15 mouse cellular contexts compared by ENCODE assay signal in the genomic region with DNA sequence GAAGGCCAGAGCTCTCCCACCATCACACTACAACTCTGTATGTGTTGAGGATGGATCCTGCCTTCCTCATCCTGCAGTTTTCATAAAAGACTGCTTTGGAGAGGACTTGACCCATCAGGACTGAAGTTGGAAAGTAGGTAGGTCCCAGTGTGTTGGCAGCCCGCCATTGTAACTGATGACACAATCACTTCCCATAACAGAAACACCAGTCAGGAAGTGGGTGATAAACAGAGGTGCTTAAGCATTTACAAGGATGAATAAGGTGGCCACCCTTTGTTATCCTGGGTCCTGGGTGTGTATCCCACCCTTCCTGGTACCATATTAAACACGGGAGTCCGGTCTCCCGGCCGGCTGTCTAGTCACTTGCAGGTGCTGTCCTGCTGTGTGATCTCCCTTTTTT.
DNase-seq lines count a peak whose midpoint lies in the region; ATAC-seq and TF ChIP-seq lines count a peak whose summit lies in the region.
"Had no signal": no experiment of that assay in that cellular context is flagged by ENCODE, and none has a peak within 500 bp of the region (broad histone marks: within the 10 kb centered on the region; RNA-seq: fewer than 3 reads in every experiment).

No protein-coding gene starts in this region.

- no peaks in the 10 kb centered on the region for H3K27me3 ChIP-seq in liver, embryonic 16.5 days (ENCODE audit: control insufficient read depth, insufficient read depth, low read depth, low read length)
- no peaks in the 10 kb centered on the region for H3K27me3 ChIP-seq in lung, embryonic 14.5 days (ENCODE audit: insufficient read depth, low read length)
- H3K27me3 ChIP-seq in hindbrain, embryonic 10.5 days (ENCODE audit: insufficient read depth, poor library complexity, severe bottlenecking) = no peaks in the 10 kb centered on the region
- H3K27me3 ChIP-seq in midbrain, postnatal 0 days (ENCODE audit: insufficient read depth, low read length) = no peaks in the 10 kb centered on the region

- no peak for TF ChIP-seq CTCF in lung, embryonic 14.5 days (IDR thresholded peaks at IDR 0.05; ENCODE audit: low read depth)
- TF ChIP-seq CTCF in midbrain, postnatal 0 days (IDR thresholded peaks at IDR 0.05) = no peak

- WGBS in liver, embryonic 16.5 days (ENCODE audit: insufficient replicate concordance) = 60% methylated on average over 5 of the region's 5 CpGs
- 64% methylated on average over 5 of the region's 5 CpGs for WGBS in lung, embryonic 14.5 days
- WGBS in hindbrain, embryonic 10.5 days = 90% methylated on average over 5 of the region's 5 CpGs
- WGBS in midbrain, postnatal 0 days = 95% methylated on average over 5 of the region's 5 CpGs

- no peak overlapping the region for H3K9ac ChIP-seq in liver, embryonic 16.5 days (ENCODE audit: low read depth, low read length)
- H3K9ac ChIP-seq in lung, embryonic 14.5 days = no peak overlapping the region
- no peak overlapping the region for H3K9ac ChIP-seq in midbrain, postnatal 0 days (replicated peaks; ENCODE audit: low read length, poor library complexity, severe bottlenecking)
- H3K9ac ChIP-seq: forebrain, postnatal 0 days; hindbrain, embryonic 14.5 days had no signal

- ATAC-seq in liver, embryonic 16.5 days (ENCODE audit: low read depth) = peak; percentile 45; the same call in 1 of the 2 replicates
- ATAC-seq in lung, embryonic 14.5 days (ENCODE audit: insufficient read depth) = no peak
- ATAC-seq in midbrain, postnatal 0 days (ENCODE audit: low FRiP score) = no peak
- ATAC-seq: forebrain, postnatal 0 days had no signal

- no peak overlapping the region for H3K4me2 ChIP-seq in liver, embryonic 16.5 days (ENCODE audit: low read depth, low read length)
- no peak overlapping the region for H3K4me2 ChIP-seq in lung, embryonic 14.5 days
- H3K4me2 ChIP-seq in midbrain, postnatal 0 days (ENCODE audit: low read depth, low read length, poor library complexity, severe bottlenecking) = no peak overlapping the region
- H3K4me2 ChIP-seq: hindbrain, embryonic 14.5 days had no signal

- H3K36me3 ChIP-seq in liver, embryonic 16.5 days (ENCODE audit: control insufficient read depth, insufficient read depth) = no peaks in the 10 kb centered on the region
- no peaks in the 10 kb centered on the region for H3K36me3 ChIP-seq in lung, embryonic 14.5 days (ENCODE audit: insufficient read depth)
- H3K36me3 ChIP-seq in hindbrain, embryonic 10.5 days = no peaks in the 10 kb centered on the region
- no peaks in the 10 kb centered on the region for H3K36me3 ChIP-seq in midbrain, postnatal 0 days (ENCODE audit: insufficient read depth, low read length)
- H3K36me3 ChIP-seq: G1E had no signal

- DNase-seq in adrenal gland, adult (ENCODE audit: inconsistent age in 2 of 2, low spot score in 1 of 2) = peak; percentile 11 to 58
- no peak for DNase-seq in adrenal gland, postnatal 4 days (ENCODE audit: low spot score in 2 of 2)
- DNase-seq in liver = no peak
- DNase-seq in lung, embryonic 14.5 days = peak; percentile 69
- DNase-seq in hindbrain, embryonic 10.5 days (ENCODE audit: low spot score) = no peak
- no peak for DNase-seq in layer of hippocampus, adult 9-11 months
- no peak for DNase-seq in midbrain, postnatal 0 days (ENCODE audit: low spot score)
- DNase-seq: cerebellum, adult 9-11 months; forebrain, postnatal 0 days; right cerebral cortex, adult 18-20 months; thymus, postnatal 4 days had no signal

- no peak overlapping the region for H3K4me3 ChIP-seq in liver, embryonic 16.5 days (ENCODE audit: low read depth, low read length)
- no peak overlapping the region for H3K4me3 ChIP-seq in lung, embryonic 14.5 days (ENCODE audit: low read depth, low read length)
- H3K4me3 ChIP-seq in hindbrain, embryonic 10.5 days = no peak overlapping the region
- no peak overlapping the region for H3K4me3 ChIP-seq in midbrain, postnatal 0 days (ENCODE audit: low read depth, low read length)
- H3K4me3 ChIP-seq: megakaryocyte, embryonic 14.5 days had no signal

- no peaks in the 10 kb centered on the region for H3K9me3 ChIP-seq in liver, embryonic 16.5 days (replicated peaks; ENCODE audit: control insufficient read depth, low read length)
- H3K9me3 ChIP-seq in lung, embryonic 14.5 days (ENCODE audit: low read depth, low read length) = no peaks in the 10 kb centered on the region
- H3K9me3 ChIP-seq in hindbrain, embryonic 10.5 days = no peaks in the 10 kb centered on the region
- no peaks in the 10 kb centered on the region for H3K9me3 ChIP-seq in midbrain, postnatal 0 days (ENCODE audit: low read length)
- H3K9me3 ChIP-seq: G1E; megakaryocyte, embryonic 14.5 days had no signal

- no peak overlapping the region for H3K27ac ChIP-seq in liver, embryonic 16.5 days (ENCODE audit: low read length)
- no peak overlapping the region for H3K27ac ChIP-seq in lung, embryonic 14.5 days (ENCODE audit: low read depth)
- H3K27ac ChIP-seq in hindbrain, embryonic 10.5 days = no peak overlapping the region
- no peak overlapping the region for H3K27ac ChIP-seq in midbrain, postnatal 0 days (ENCODE audit: low read depth, low read length)

- H3K4me1 ChIP-seq in liver, embryonic 16.5 days (ENCODE audit: control insufficient read depth, low read depth, low read length) = peaks cover 3% of the 10 kb centered on the region
- H3K4me1 ChIP-seq in lung, embryonic 14.5 days (ENCODE audit: insufficient read depth) = no peaks in the 10 kb centered on the region
- peaks cover 8% of the 10 kb centered on the region; the same call in 1 of the 2 replicates for H3K4me1 ChIP-seq in hindbrain, embryonic 10.5 days (replicated peaks)
- H3K4me1 ChIP-seq in midbrain, postnatal 0 days (ENCODE audit: insufficient read depth, low read length) = no peaks in the 10 kb centered on the region
- H3K4me1 ChIP-seq: megakaryocyte, embryonic 14.5 days had no signal

Comparison
In these comparisons a context has a peak if more than half of its experiments do, and no peak if none do; other contexts are left out.
1. DNase-seq: peak in adrenal gland, adult (2 of 2) and lung, embryonic 14.5 days (single experiment); none in adrenal gland, postnatal 4 days (0 of 2), liver (single experiment), hindbrain, embryonic 10.5 days (single experiment), layer of hippocampus, adult 9-11 months (single experiment) and midbrain, postnatal 0 days (single experiment).